Mouse (Mus musculus): ENCODE data around the gene Ccnt1. TPM values are rescaled to one million over a fixed set of nuclear protein-coding genes. Genes with fewer than 3 reads are reported as not detected.

The Ccnt1 gene
- polyA plus RNA-seq (2014; fragmentation: Nextera tagmentation; extraction: Ambion mirVana) = 61.4 and 61.8 TPM in 2 replicates

DNA sequence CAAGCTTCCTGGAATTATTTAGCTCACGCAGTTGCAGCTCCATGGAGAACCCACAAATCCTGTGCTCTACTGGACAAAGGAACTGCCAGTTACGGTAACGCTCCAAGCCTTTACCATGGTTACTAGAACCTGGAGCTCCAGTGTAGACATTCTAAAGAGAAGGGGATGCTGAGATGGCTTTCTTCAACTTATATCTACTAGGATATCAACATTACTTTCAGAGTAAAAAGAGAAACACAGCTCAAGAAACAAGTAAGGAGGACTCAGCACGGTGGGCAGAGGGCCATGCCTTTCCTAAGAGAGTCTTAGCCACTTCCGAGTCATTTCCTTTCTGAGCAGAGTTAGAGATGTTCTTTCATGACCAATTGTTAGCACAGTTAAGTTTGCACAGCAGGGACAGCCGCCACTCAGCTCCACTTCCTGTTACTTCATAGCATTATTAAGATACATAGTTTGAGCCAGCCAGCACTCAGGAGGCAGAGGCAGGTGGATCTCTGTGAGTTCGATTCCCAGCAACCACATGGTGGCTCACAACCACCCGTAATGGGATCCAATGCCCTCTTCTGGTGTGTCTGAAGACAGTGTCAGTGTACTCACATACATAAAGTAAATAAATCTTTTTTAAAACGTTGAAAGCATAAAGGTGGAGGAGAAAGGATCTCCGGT lies at the start of gene Ccnt1, which contains the start of gene 4930415O20Rik:
Gene Ccnt1, minus strand, starts transcription at position 51 of the 666 bp plus-strand sequence.
Gene 4930415O20Rik, plus strand, starts transcription at position 132 of the 666 bp plus-strand sequence.
- DNase-seq (ENCODE audit: low spot score) = no peak
- H3K9me3 ChIP-seq (replicated peaks; ENCODE audit: control insufficient read depth, low read length) = no peaks in the 10 kb centered on the region
- H3K4me2 ChIP-seq (ENCODE audit: low read depth, low read length) = no peak within 1 kb of the TSS
- ATAC-seq (replicated peaks; ENCODE audit: insufficient number of reproducible peaks, low FRiP score, low TSS enrichment, low read depth) = no peak
- 82% methylated on average over 10 of the region's 10 CpGs for WGBS
- no peaks in the 10 kb centered on the region for H3K36me3 ChIP-seq (replicated peaks; ENCODE audit: control insufficient read depth, insufficient read depth, low read depth, low read length)
- no peak within 1 kb of the TSS for H3K9ac ChIP-seq (replicated peaks; ENCODE audit: low read length)
- no peak within 1 kb of the TSS for H3K27ac ChIP-seq (replicated peaks; ENCODE audit: low read depth, low read length)
- H3K27me3 ChIP-seq (ENCODE audit: control insufficient read depth, insufficient read depth, low read length) = no peaks in the 10 kb centered on the region
- H3K4me1 ChIP-seq (ENCODE audit: control insufficient read depth, insufficient read depth, low read length) = no peaks in the 10 kb centered on the region
- H3K4me3 ChIP-seq (ENCODE audit: low read depth, low read length) = no peak within 1 kb of the TSS

- no peak overlapping the region for H3K27ac ChIP-seq (replicated peaks; ENCODE audit: low read depth, low read length)
- no peaks in the 10 kb centered on the region for H3K36me3 ChIP-seq (replicated peaks; ENCODE audit: control insufficient read depth, insufficient read depth, low read depth, low read length)
- H3K27me3 ChIP-seq (ENCODE audit: control insufficient read depth, insufficient read depth, low read length) = no peaks in the 10 kb centered on the region
- ATAC-seq (replicated peaks; ENCODE audit: insufficient number of reproducible peaks, low FRiP score, low TSS enrichment, low read depth) (no peak), DNase-seq (ENCODE audit: low spot score) (peak; percentile 92)
- H3K4me1 ChIP-seq (ENCODE audit: control insufficient read depth, insufficient read depth, low read length) = no peaks in the 10 kb centered on the region; the same call in 1 of the 2 replicates
- H3K9ac ChIP-seq (replicated peaks; ENCODE audit: low read length) = 0 out of 2 replicates have a peak overlapping the region, but pooled peaks have one; percentile 7
- no peak overlapping the region for H3K4me3 ChIP-seq (ENCODE audit: low read depth, low read length)
- peak overlapping the region; percentile 2; the same call in 1 of the 2 replicates for H3K4me2 ChIP-seq (ENCODE audit: low read depth, low read length)
- H3K9me3 ChIP-seq (replicated peaks; ENCODE audit: control insufficient read depth, low read length) = no peaks in the 10 kb centered on the region
- WGBS = 1% methylated on average over 12 of the region's 12 CpGs
Observed at GRCm38 (mm10) chr15:98617176-98617537, 46.4 kb upstream of the Ccnt1 start.

- H3K36me3 ChIP-seq (replicated peaks; ENCODE audit: control insufficient read depth, insufficient read depth, low read depth, low read length) = no peaks in the 10 kb centered on the region
- H3K4me1 ChIP-seq (ENCODE audit: control insufficient read depth, insufficient read depth, low read length) = no peaks in the 10 kb centered on the region; the same call in 1 of the 2 replicates
- no peak overlapping the region for H3K4me3 ChIP-seq (ENCODE audit: low read depth, low read length)
- no peaks in the 10 kb centered on the region for H3K9me3 ChIP-seq (replicated peaks; ENCODE audit: control insufficient read depth, low read length)
- no peaks in the 10 kb centered on the region for H3K27me3 ChIP-seq (ENCODE audit: control insufficient read depth, insufficient read depth, low read length)
- 0 out of 2 replicates have a peak overlapping the region, but pooled peaks have one; percentile 7 for H3K9ac ChIP-seq (replicated peaks; ENCODE audit: low read length)
- WGBS = 32% methylated on average over 20 of the region's 20 CpGs
- DNase-seq (ENCODE audit: low spot score) (peak; percentile 28), ATAC-seq (replicated peaks; ENCODE audit: insufficient number of reproducible peaks, low FRiP score, low TSS enrichment, low read depth) (no peak)
- H3K4me2 ChIP-seq (ENCODE audit: low read depth, low read length) = peak overlapping the region; percentile 2; the same call in 1 of the 2 replicates
- H3K27ac ChIP-seq (replicated peaks; ENCODE audit: low read depth, low read length) = no peak overlapping the region
Observed at GRCm38 (mm10) chr15:98616362-98617175, 45.8 kb upstream of the Ccnt1 start.

DNA sequence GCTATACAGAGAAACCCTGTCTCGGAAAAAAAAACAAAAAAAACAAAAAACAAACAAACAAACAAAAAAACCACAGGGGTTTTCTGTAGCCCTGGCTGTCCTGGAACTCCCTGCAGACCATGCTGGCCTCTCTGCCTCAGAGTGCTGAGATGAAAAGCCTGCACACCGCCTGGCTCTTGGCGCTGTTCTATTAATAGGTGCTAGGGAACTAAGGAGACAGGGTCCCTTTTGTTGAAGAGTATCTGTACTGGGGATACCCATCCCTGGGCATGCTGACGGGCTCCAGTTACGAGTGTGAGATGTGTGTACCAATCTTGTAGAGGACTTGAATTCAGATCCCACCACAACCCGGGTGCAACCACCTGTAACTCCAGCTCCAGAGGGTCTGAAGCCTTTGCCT lies 45.0 kb upstream of the Ccnt1 start:
- H3K9ac ChIP-seq (replicated peaks; ENCODE audit: low read length) = no peak overlapping the region
- DNase-seq (ENCODE audit: low spot score) = no peak
- 60% methylated on average over 6 of the region's 6 CpGs for WGBS
- H3K36me3 ChIP-seq (replicated peaks; ENCODE audit: control insufficient read depth, insufficient read depth, low read depth, low read length) = no peaks in the 10 kb centered on the region
- no peaks in the 10 kb centered on the region; the same call in 1 of the 2 replicates for H3K4me1 ChIP-seq (ENCODE audit: control insufficient read depth, insufficient read depth, low read length)
- no peak overlapping the region for H3K4me2 ChIP-seq (ENCODE audit: low read depth, low read length)
- no peaks in the 10 kb centered on the region for H3K9me3 ChIP-seq (replicated peaks; ENCODE audit: control insufficient read depth, low read length)
- H3K27ac ChIP-seq (replicated peaks; ENCODE audit: low read depth, low read length) = no peak overlapping the region
- H3K4me3 ChIP-seq (ENCODE audit: low read depth, low read length) = no peak overlapping the region
- no peaks in the 10 kb centered on the region for H3K27me3 ChIP-seq (ENCODE audit: control insufficient read depth, insufficient read depth, low read length)
- ATAC-seq (replicated peaks; ENCODE audit: insufficient number of reproducible peaks, low FRiP score, low TSS enrichment, low read depth) = no peak

GRCm38 (mm10) chr15:98614971-98615370 lies 44.2 kb upstream of the Ccnt1 start:
- H3K4me2 ChIP-seq (ENCODE audit: low read depth, low read length) = no peak overlapping the region
- H3K9me3 ChIP-seq (replicated peaks; ENCODE audit: control insufficient read depth, low read length) = no peaks in the 10 kb centered on the region
- DNase-seq (ENCODE audit: low spot score) = no peak
- no peaks in the 10 kb centered on the region for H3K27me3 ChIP-seq (ENCODE audit: control insufficient read depth, insufficient read depth, low read length)
- H3K4me1 ChIP-seq (ENCODE audit: control insufficient read depth, insufficient read depth, low read length) = no peaks in the 10 kb centered on the region; the same call in none of the 2 replicates
- H3K36me3 ChIP-seq (replicated peaks; ENCODE audit: control insufficient read depth, insufficient read depth, low read depth, low read length) = no peaks in the 10 kb centered on the region
- no peak overlapping the region for H3K9ac ChIP-seq (replicated peaks; ENCODE audit: low read length)
- no peak for ATAC-seq (replicated peaks; ENCODE audit: insufficient number of reproducible peaks, low FRiP score, low TSS enrichment, low read depth)
- H3K4me3 ChIP-seq (ENCODE audit: low read depth, low read length) = no peak overlapping the region
- WGBS = 53% methylated on average over 6 of the region's 6 CpGs
- no peak overlapping the region for H3K27ac ChIP-seq (replicated peaks; ENCODE audit: low read depth, low read length)

DNA sequence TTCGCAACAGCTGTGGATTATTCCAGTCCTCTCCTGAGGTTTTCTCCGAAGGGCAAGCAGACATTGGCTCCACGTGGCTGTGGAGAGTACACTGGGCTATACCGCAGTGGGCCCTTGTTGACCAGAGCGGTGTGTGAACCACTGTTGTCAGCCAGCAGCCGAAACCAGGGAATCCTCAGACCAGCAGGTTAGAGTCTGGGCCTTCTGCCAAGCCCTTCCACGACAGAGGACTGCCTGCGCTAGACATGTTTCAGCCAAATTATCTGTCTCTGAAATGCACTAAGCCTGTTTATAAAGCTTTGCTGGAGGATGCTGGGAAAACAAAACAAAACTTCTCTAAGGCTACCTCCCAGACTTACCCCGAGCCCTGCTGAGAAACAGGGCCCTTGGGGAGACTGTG lies 43.8 kb upstream of the Ccnt1 start:
- no peak overlapping the region for H3K4me3 ChIP-seq (ENCODE audit: low read depth, low read length)
- no peaks in the 10 kb centered on the region for H3K27me3 ChIP-seq (ENCODE audit: control insufficient read depth, insufficient read depth, low read length)
- no peaks in the 10 kb centered on the region for H3K9me3 ChIP-seq (replicated peaks; ENCODE audit: control insufficient read depth, low read length)
- no peaks in the 10 kb centered on the region for H3K36me3 ChIP-seq (replicated peaks; ENCODE audit: control insufficient read depth, insufficient read depth, low read depth, low read length)
- no peaks in the 10 kb centered on the region; the same call in none of the 2 replicates for H3K4me1 ChIP-seq (ENCODE audit: control insufficient read depth, insufficient read depth, low read length)
- WGBS = 61% methylated on average over 9 of the region's 9 CpGs
- DNase-seq (ENCODE audit: low spot score) = no peak
- no peak overlapping the region for H3K27ac ChIP-seq (replicated peaks; ENCODE audit: low read depth, low read length)
- H3K4me2 ChIP-seq (ENCODE audit: low read depth, low read length) = no peak overlapping the region
- no peak for ATAC-seq (replicated peaks; ENCODE audit: insufficient number of reproducible peaks, low FRiP score, low TSS enrichment, low read depth)
- no peak overlapping the region for H3K9ac ChIP-seq (replicated peaks; ENCODE audit: low read length)

GRCm38 (mm10) chr15:98612229-98612628 lies 41.5 kb upstream of the Ccnt1 start:
- no peak overlapping the region for H3K4me2 ChIP-seq (ENCODE audit: low read depth, low read length)
- H3K36me3 ChIP-seq (replicated peaks; ENCODE audit: control insufficient read depth, insufficient read depth, low read depth, low read length) = no peaks in the 10 kb centered on the region
- H3K27ac ChIP-seq (replicated peaks; ENCODE audit: low read depth, low read length) = no peak overlapping the region
- H3K9me3 ChIP-seq (replicated peaks; ENCODE audit: control insufficient read depth, low read length) = no peaks in the 10 kb centered on the region
- 93% methylated on average over 3 of the region's 3 CpGs for WGBS
- ATAC-seq (replicated peaks; ENCODE audit: insufficient number of reproducible peaks, low FRiP score, low TSS enrichment, low read depth) (no peak), DNase-seq (ENCODE audit: low spot score) (no peak)
- no peak overlapping the region for H3K4me3 ChIP-seq (ENCODE audit: low read depth, low read length)
- H3K4me1 ChIP-seq (ENCODE audit: control insufficient read depth, insufficient read depth, low read length) = peaks cover 2% of the 10 kb centered on the region
- no peaks in the 10 kb centered on the region for H3K27me3 ChIP-seq (ENCODE audit: control insufficient read depth, insufficient read depth, low read length)
- no peak overlapping the region for H3K9ac ChIP-seq (replicated peaks; ENCODE audit: low read length)
